Mouse (Mus musculus) thymus, adult 2 months (tissue): ENCODE data around the gene Rrn3.

Source experiments
- CTCF ChIP-seq: fragments of 200-500 bp; IDR thresholded peaks from 2 replicates; pipeline ENCODE4 v1.5.1; 2012; ENCODE audit warnings: mild to moderate bottlenecking, control low read depth, low read length, moderate library complexity, borderline replicate concordance; ENCODE audit not compliant: control insufficient read depth, poor library complexity, insufficient read depth; ENCODE audit errors: extremely low read depth
- POLR2A ChIP-seq: fragments of 200-500 bp; IDR thresholded peaks from 2 replicates; pipeline ENCODE4 v1.6.1; 2012; ENCODE audit warnings: mild to moderate bottlenecking, low read length, control low read depth, moderate library complexity; ENCODE audit not compliant: control insufficient read depth, poor library complexity, insufficient read depth; ENCODE audit errors: extremely low read depth

GRCm38 (mm10) chr16:13812152-13812551, 31.6 kb downstream of the Rrn3 start:
- no peak for TF ChIP-seq CTCF
- no peak for TF ChIP-seq POLR2A
